ENCODE assay signal across 8 mouse cellular contexts in the genomic region with DNA sequence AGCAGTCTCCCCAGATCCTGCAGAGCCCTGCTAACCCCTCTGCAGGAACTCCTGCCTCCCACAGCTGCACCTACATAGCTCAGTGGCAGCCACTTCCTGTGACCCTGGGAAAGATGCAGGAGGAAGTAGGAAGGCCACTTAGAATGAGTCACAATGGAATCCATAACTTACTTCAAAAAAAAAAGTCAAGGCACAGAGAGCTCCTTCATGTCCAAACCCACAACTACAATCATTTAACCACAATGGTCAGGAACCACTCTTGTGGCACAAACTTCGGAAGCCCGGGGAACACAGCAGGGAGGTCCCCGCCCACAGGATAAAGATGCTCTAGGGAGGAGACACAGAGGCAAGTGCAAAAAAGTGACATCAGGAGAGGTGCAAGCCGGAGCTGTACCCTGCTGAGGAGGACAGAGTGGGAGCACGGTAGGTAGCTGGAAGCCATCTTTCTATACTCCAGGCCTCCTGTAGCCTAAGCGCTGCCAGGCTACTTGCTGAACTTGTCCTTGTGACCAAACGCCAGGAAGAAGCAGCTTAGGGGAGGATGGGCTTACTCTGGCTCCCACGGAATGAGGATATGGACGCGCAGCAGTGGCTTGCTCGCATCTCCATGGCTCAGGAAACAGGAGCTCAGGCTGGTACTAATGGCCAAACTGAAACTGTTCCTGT. TPM values are rescaled to one million over a fixed set of nuclear protein-coding genes. Genes with fewer than 3 reads are reported as not detected.
A peak's percentile ranks its signal among the peaks of the same experiment; 100 is the strongest.
DNase-seq lines count a peak whose midpoint lies in the region; ATAC-seq lines count a peak whose summit lies in the region.
"Had no signal": no experiment of that assay in that cellular context is flagged by ENCODE, and none has a peak within 500 bp of the region (broad histone marks: within the 10 kb centered on the region; RNA-seq: fewer than 3 reads in every experiment).

No protein-coding gene starts in this region.

- no peak overlapping the region for H3K4me2 ChIP-seq in kidney, embryonic 14.5 days (replicated peaks; ENCODE audit: low read depth, low read length)

- intact Hi-C loops in left cerebral cortex, postnatal 4 days (cut with DNase I), result loop anchor here (10.0 kb wide), 1 partner anchor 86 kb away; no protein-coding TSS in a partner anchor

- DNase-seq in kidney, postnatal 36 days, result no peak
- DNase-seq in ES-CJ7 (ENCODE audit: low read depth, low spot score), result peak; percentile 50
- DNase-seq in brain, adult 2 months (ENCODE audit: low read depth, low spot score), result peak; percentile 45
- DNase-seq in naive thymus-derived CD4-positive, alpha-beta T cell, adult 2 months (ENCODE audit: low read depth), result peak; percentile 54
- no peak for DNase-seq in gastrocnemius, adult 8-10 months (ENCODE audit: low spot score in 2 of 2)
- no peak for DNase-seq in left cerebral cortex, postnatal 4 days
- DNase-seq: retina, postnatal 1 day had no signal

- H3K27ac ChIP-seq in kidney, embryonic 14.5 days (ENCODE audit: low read depth, low read length), result peak overlapping the region; percentile 47; the same call in 1 of the 2 replicates

- 54% methylated on average over 11 of the region's 11 CpGs for WGBS in kidney, embryonic 14.5 days

- H3K36me3 ChIP-seq in kidney, embryonic 14.5 days (ENCODE audit: control insufficient read depth, insufficient read depth, low read length), result peaks cover 3% of the 10 kb centered on the region; the same call in 1 of the 2 replicates

- H3K27me3 ChIP-seq in kidney, embryonic 14.5 days (ENCODE audit: control insufficient read depth, insufficient read depth, low read length), result no peaks in the 10 kb centered on the region

- no peak overlapping the region for H3K4me3 ChIP-seq in kidney, embryonic 14.5 days (ENCODE audit: low read length)

- peaks cover 47% of the 10 kb centered on the region for H3K4me1 ChIP-seq in kidney, embryonic 14.5 days (ENCODE audit: control insufficient read depth, insufficient read depth, low read length)

- no peaks in the 10 kb centered on the region for H3K9me3 ChIP-seq in kidney, embryonic 14.5 days (ENCODE audit: control insufficient read depth, low read length)

- no peak for ATAC-seq in kidney, embryonic 14.5 days (ENCODE audit: low FRiP score, low TSS enrichment)

- no peak overlapping the region for H3K9ac ChIP-seq in kidney, embryonic 14.5 days (ENCODE audit: low read depth, low read length)

RNA-seq across cellular contexts. Expression of a gene that starts 8.7 kb away (rescaled TPM):
- polyA plus RNA-seq in kidney, embryonic 14.5 days (2014; fragmentation: Nextera tagmentation; extraction: Ambion mirVana), result 6.6 and 12.9 TPM in 2 replicates
- 1 to 10 TPM; 3.9 to 5.4 (median 4.5) TPM for total RNA-seq in gastrocnemius, adult 8-10 months (2022)
- 10 to 100 TPM; 43.2 to 46.9 TPM for total RNA-seq in left cerebral cortex, postnatal 4 days (2021)

Comparison
In these comparisons a context has a peak if more than half of its experiments do, and no peak if none do; other contexts are left out.
1. DNase-seq: peak in ES-CJ7 (single experiment), brain, adult 2 months (single experiment) and naive thymus-derived CD4-positive, alpha-beta T cell, adult 2 months (single experiment); none in kidney, postnatal 36 days (0 of 2), gastrocnemius, adult 8-10 months (0 of 2) and left cerebral cortex, postnatal 4 days (single experiment).
2. RNA of a gene that starts 8.7 kb away (total RNA-seq): 43.2 to 46.9 TPM in left cerebral cortex, postnatal 4 days; 3.9 to 5.4 TPM in gastrocnemius, adult 8-10 months; every median in the first group is over 4 times any median in the second.